Mouse (Mus musculus): ENCODE data around the gene Ddr1. TPM values are rescaled to one million over a fixed set of nuclear protein-coding genes. Genes with fewer than 3 reads are reported as not detected.

The Ddr1 gene
- polyA plus RNA-seq, 1 experiment from 2014 or later: 87.2 TPM

- WGBS: 24% methylated on average over 8 of the region's 8 CpGs
- H3K36me3 ChIP-seq (ENCODE audit: control insufficient read depth, insufficient read depth, low read length): no peaks in the 10 kb centered on the region
- H3K27ac ChIP-seq (replicated peaks; ENCODE audit: low read depth, low read length): no peak overlapping the region
- ATAC-seq (ENCODE audit: low FRiP score, low TSS enrichment) (0 out of 2 replicates have a peak, but pooled peaks have one; percentile 31), DNase-seq (peak; percentile 74)
- H3K9ac ChIP-seq (replicated peaks; ENCODE audit: low read length): no peak overlapping the region
- H3K27me3 ChIP-seq (ENCODE audit: control insufficient read depth, insufficient read depth, low read length): no peaks in the 10 kb centered on the region
- H3K9me3 ChIP-seq (ENCODE audit: control insufficient read depth, low read length): no peaks in the 10 kb centered on the region
- H3K4me1 ChIP-seq (ENCODE audit: control insufficient read depth, insufficient read depth, low read length): peaks cover 11% of the 10 kb centered on the region
- no peak overlapping the region for H3K4me3 ChIP-seq (replicated peaks; ENCODE audit: low read depth, low read length)
- no peak overlapping the region for H3K4me2 ChIP-seq (ENCODE audit: low read length)
Observed at GRCm38 (mm10) chr17:35710705-35711347, 6.4 kb upstream of the Ddr1 start.

- no peak for ATAC-seq (ENCODE audit: low FRiP score, low TSS enrichment)
- no peaks in the 10 kb centered on the region for H3K27me3 ChIP-seq (ENCODE audit: control insufficient read depth, insufficient read depth, low read length)
- no peak overlapping the region for H3K27ac ChIP-seq (replicated peaks; ENCODE audit: low read depth, low read length)
- peaks cover 25% of the 10 kb centered on the region for H3K4me1 ChIP-seq (ENCODE audit: control insufficient read depth, insufficient read depth, low read length)
- H3K9ac ChIP-seq (replicated peaks; ENCODE audit: low read length): no peak overlapping the region
- H3K4me2 ChIP-seq (ENCODE audit: low read length): no peak overlapping the region
- no peaks in the 10 kb centered on the region for H3K9me3 ChIP-seq (ENCODE audit: control insufficient read depth, low read length)
- no peaks in the 10 kb centered on the region for H3K36me3 ChIP-seq (ENCODE audit: control insufficient read depth, insufficient read depth, low read length)
- WGBS: 67% methylated on average over 2 of the region's 2 CpGs
- DNase-seq: no peak
- H3K4me3 ChIP-seq (replicated peaks; ENCODE audit: low read depth, low read length): no peak overlapping the region
Observed at GRCm38 (mm10) chr17:35708611-35709010, 4.2 kb upstream of the Ddr1 start.

- Histone ChIP-seq H3K27me3 (ENCODE audit: control insufficient read depth, insufficient read depth, low read length) (no peaks in the 10 kb centered on the region), H3K9ac (replicated peaks; ENCODE audit: low read length) (no peak overlapping the region), H3K4me1 (ENCODE audit: control insufficient read depth, insufficient read depth, low read length) (peaks cover 25% of the 10 kb centered on the region), H3K36me3 (ENCODE audit: control insufficient read depth, insufficient read depth, low read length) (no peaks in the 10 kb centered on the region), H3K27ac (replicated peaks; ENCODE audit: low read depth, low read length) (no peak overlapping the region), H3K4me2 (ENCODE audit: low read length) (no peak overlapping the region), H3K4me3 (replicated peaks; ENCODE audit: low read depth, low read length) (no peak overlapping the region), H3K9me3 (ENCODE audit: control insufficient read depth, low read length) (no peaks in the 10 kb centered on the region)
- no peak for ATAC-seq (ENCODE audit: low FRiP score, low TSS enrichment)
- WGBS: 66% methylated on average over 7 of the region's 7 CpGs
- no peak for DNase-seq
Observed at GRCm38 (mm10) chr17:35707929-35708328, 3.5 kb upstream of the Ddr1 start.

GRCm38 (mm10) chr17:35705836-35706235 is 1.4 kb upstream of the Ddr1 start:
- DNase-seq (peak; percentile 50), ATAC-seq (ENCODE audit: low FRiP score, low TSS enrichment) (no peak)
- Histone ChIP-seq H3K9ac (replicated peaks; ENCODE audit: low read length) (no peak overlapping the region), H3K27me3 (ENCODE audit: control insufficient read depth, insufficient read depth, low read length) (no peaks in the 10 kb centered on the region), H3K4me3 (replicated peaks; ENCODE audit: low read depth, low read length) (no peak overlapping the region), H3K4me2 (ENCODE audit: low read length) (no peak overlapping the region), H3K4me1 (ENCODE audit: control insufficient read depth, insufficient read depth, low read length) (peaks cover 29% of the 10 kb centered on the region), H3K36me3 (ENCODE audit: control insufficient read depth, insufficient read depth, low read length) (no peaks in the 10 kb centered on the region), H3K9me3 (ENCODE audit: control insufficient read depth, low read length) (no peaks in the 10 kb centered on the region), H3K27ac (replicated peaks; ENCODE audit: low read depth, low read length) (no peak overlapping the region)
- 25% methylated on average over 4 of the region's 4 CpGs for WGBS

GRCm38 (mm10) chr17:35703751-35704271 is 610 bp downstream of the Ddr1 start:
- peak; percentile 71 for ATAC-seq (ENCODE audit: low FRiP score, low TSS enrichment)
- peak; percentile 88 for DNase-seq
- Histone ChIP-seq H3K9me3 (ENCODE audit: control insufficient read depth, low read length) (no peaks in the 10 kb centered on the region), H3K9ac (replicated peaks; ENCODE audit: low read length) (peak overlapping the region; percentile 68), H3K4me1 (ENCODE audit: control insufficient read depth, insufficient read depth, low read length) (peaks cover 28% of the 10 kb centered on the region), H3K27ac (replicated peaks; ENCODE audit: low read depth, low read length) (peak overlapping the region; percentile 98), H3K4me3 (replicated peaks; ENCODE audit: low read depth, low read length) (peak overlapping the region; percentile 77), H3K27me3 (ENCODE audit: control insufficient read depth, insufficient read depth, low read length) (no peaks in the 10 kb centered on the region), H3K4me2 (ENCODE audit: low read length) (peak overlapping the region; percentile 89), H3K36me3 (ENCODE audit: control insufficient read depth, insufficient read depth, low read length) (no peaks in the 10 kb centered on the region)
- WGBS: under 1% methylated on average over 14 of the region's 14 CpGs

GRCm38 (mm10) chr17:35703065-35703464 is 1.4 kb downstream of the Ddr1 start:
- Histone ChIP-seq H3K27ac (replicated peaks; ENCODE audit: low read depth, low read length) (peak overlapping the region; percentile 98), H3K9me3 (ENCODE audit: control insufficient read depth, low read length) (no peaks in the 10 kb centered on the region), H3K36me3 (ENCODE audit: control insufficient read depth, insufficient read depth, low read length) (no peaks in the 10 kb centered on the region), H3K4me3 (replicated peaks; ENCODE audit: low read depth, low read length) (peak overlapping the region; percentile 77), H3K4me1 (ENCODE audit: control insufficient read depth, insufficient read depth, low read length) (peaks cover 35% of the 10 kb centered on the region), H3K9ac (replicated peaks; ENCODE audit: low read length) (peak overlapping the region; percentile 92), H3K4me2 (ENCODE audit: low read length) (peak overlapping the region; percentile 89), H3K27me3 (ENCODE audit: control insufficient read depth, insufficient read depth, low read length) (no peaks in the 10 kb centered on the region)
- DNase-seq: no peak
- WGBS: 0% methylated on average over 2 of the region's 2 CpGs
- ATAC-seq (ENCODE audit: low FRiP score, low TSS enrichment): no peak

- no peaks in the 10 kb centered on the region for H3K9me3 ChIP-seq (ENCODE audit: control insufficient read depth, low read length)
- peaks cover 40% of the 10 kb centered on the region for H3K4me1 ChIP-seq (ENCODE audit: control insufficient read depth, insufficient read depth, low read length)
- peak overlapping the region; percentile 77 for H3K4me3 ChIP-seq (replicated peaks; ENCODE audit: low read depth, low read length)
- ATAC-seq (ENCODE audit: low FRiP score, low TSS enrichment) (no peak), DNase-seq (no peak)
- H3K36me3 ChIP-seq (ENCODE audit: control insufficient read depth, insufficient read depth, low read length): no peaks in the 10 kb centered on the region
- H3K27me3 ChIP-seq (ENCODE audit: control insufficient read depth, insufficient read depth, low read length): no peaks in the 10 kb centered on the region
- peak overlapping the region; percentile 98 for H3K27ac ChIP-seq (replicated peaks; ENCODE audit: low read depth, low read length)
- 0% methylated on average over 4 of the region's 4 CpGs for WGBS
- peak overlapping the region; percentile 89 for H3K4me2 ChIP-seq (ENCODE audit: low read length)
- H3K9ac ChIP-seq (replicated peaks; ENCODE audit: low read length): peak overlapping the region; percentile 92
Observed at GRCm38 (mm10) chr17:35702605-35703004, 1.8 kb downstream of the Ddr1 start.

- no peaks in the 10 kb centered on the region for H3K9me3 ChIP-seq (ENCODE audit: control insufficient read depth, low read length)
- no peaks in the 10 kb centered on the region for H3K36me3 ChIP-seq (ENCODE audit: control insufficient read depth, insufficient read depth, low read length)
- H3K4me1 ChIP-seq (ENCODE audit: control insufficient read depth, insufficient read depth, low read length): peaks cover 46% of the 10 kb centered on the region
- H3K4me3 ChIP-seq (replicated peaks; ENCODE audit: low read depth, low read length): peak overlapping the region; percentile 77
- peak overlapping the region; percentile 92 for H3K9ac ChIP-seq (replicated peaks; ENCODE audit: low read length)
- 2% methylated on average over 16 of the region's 16 CpGs for WGBS
- peak overlapping the region; percentile 98 for H3K27ac ChIP-seq (replicated peaks; ENCODE audit: low read depth, low read length)
- H3K4me2 ChIP-seq (ENCODE audit: low read length): peak overlapping the region; percentile 89
- DNase-seq: peak; percentile 58
- no peak for ATAC-seq (ENCODE audit: low FRiP score, low TSS enrichment)
- H3K27me3 ChIP-seq (ENCODE audit: control insufficient read depth, insufficient read depth, low read length): no peaks in the 10 kb centered on the region
Observed at GRCm38 (mm10) chr17:35701978-35702461, 2.4 kb downstream of the Ddr1 start.

Measured in midbrain, embryonic 14.5 days (tissue).